Mouse (Mus musculus) stomach, postnatal 0 days (tissue): ENCODE measurements around the gene Arl6ip1.
A peak's percentile ranks its signal among the peaks of the same experiment; 100 is the strongest.

ENCODE experiments used
- CTCF ChIP-seq: IDR thresholded peaks from 2 replicates; pipeline ENCODE4 v1.5.1; 2016; ENCODE audit warnings: antibody characterized with exemption, low read depth, mild to moderate bottlenecking, moderate library complexity
- EP300 ChIP-seq: optimal IDR thresholded peaks from 2 replicates; pipeline ENCODE3; 2016; ENCODE audit warnings: antibody characterized with exemption

DNA sequence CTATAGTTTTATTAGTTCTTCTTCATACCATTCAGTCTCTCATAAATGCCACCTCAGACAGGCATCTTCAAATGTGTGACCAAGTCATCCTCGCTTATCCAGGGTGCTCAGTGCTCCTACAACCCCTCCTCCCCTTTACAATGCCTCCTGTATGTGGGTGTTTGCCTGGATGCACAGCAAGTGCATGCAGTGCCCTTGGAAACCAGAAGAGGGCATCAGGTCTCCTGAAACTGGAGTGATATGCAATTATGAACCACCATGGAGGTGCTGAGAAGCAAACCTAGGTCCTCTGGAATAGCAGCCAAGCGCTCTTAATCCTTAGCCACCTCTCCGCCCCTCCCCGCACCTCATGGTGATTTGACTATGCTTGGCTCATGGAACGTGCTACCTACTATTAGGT, 50.4 kb downstream of the Arl6ip1 start:
- TF ChIP-seq CTCF (peak; percentile 38), EP300 (no peak)
